Mouse (Mus musculus) hindbrain, embryonic 14.5 days (tissue): Measurements from ENCODE around the gene Fbxl2. TPM values are rescaled to one million over a fixed set of nuclear protein-coding genes. Genes with fewer than 3 reads are reported as not detected.
"Not testable (repeated sequence)": the region's sequence is repeated elsewhere in the genome, so short reads cannot be mapped to it uniquely, and the experiment has no call there.

ENCODE experiments used
- ATAC-seq: fragments of 200-750 bp; cut with Nextera tagmentation; 2 replicates; pipeline ENCODE4 v1.8.0; 2017; ENCODE audit warnings: moderate number of reproducible peaks, mild to moderate bottlenecking, moderate TSS enrichment, moderate library complexity; ENCODE audit not compliant: low FRiP score
- DNase-seq: peaks from one replicate; pipeline ENCODE4 v3.0.0-alpha.2; 2015; ENCODE audit warnings: low spot score
- H3K27ac ChIP-seq: fragments of 300-500 bp; sonication (generic); 2 replicates; pipeline ENCODE4 v1.5.1; 2014; ENCODE audit warnings: mild to moderate bottlenecking, moderate library complexity
- H3K27me3 ChIP-seq: fragments of 300-500 bp; sonication (generic); 2 replicates; pipeline ENCODE4 v1.6.1; 2014; ENCODE audit warnings: mild to moderate bottlenecking, low read length, mixed read lengths; ENCODE audit not compliant: control insufficient read depth, insufficient read depth
- H3K36me3 ChIP-seq: fragments of 300-500 bp; sonication (generic); replicated peaks from 2 replicates; pipeline ENCODE4 v1.6.1; 2014; ENCODE audit not compliant: control insufficient read depth, insufficient read depth
- H3K4me1 ChIP-seq: fragments of 300-500 bp; sonication (generic); replicated peaks from 2 replicates; pipeline ENCODE4 v1.6.1; 2014; ENCODE audit warnings: antibody characterized with exemption, low read length, mixed read lengths; ENCODE audit not compliant: control insufficient read depth, insufficient read depth
- H3K4me2 ChIP-seq: fragments of 300-500 bp; sonication (generic); replicated peaks from 2 replicates; pipeline ENCODE4 v1.6.1; 2014; ENCODE audit warnings: mild to moderate bottlenecking, moderate library complexity
- H3K4me3 ChIP-seq: fragments of 300-500 bp; sonication (generic); replicated peaks from 2 replicates; pipeline ENCODE4 v1.5.1; 2014; ENCODE audit warnings: mild to moderate bottlenecking, low read length
- H3K9ac ChIP-seq: fragments of 300-500 bp; sonication (generic); 2 replicates; pipeline ENCODE4 v1.6.1; 2014
- H3K9me3 ChIP-seq: fragments of 300-500 bp; sonication (generic); 2 replicates; pipeline ENCODE4 v1.6.1; 2016; ENCODE audit warnings: low read length; ENCODE audit not compliant: control insufficient read depth
- WGBS: fragments of 180-500 bp; shearing (Covaris S2); extraction: QIAGEN DNeasy Blood & Tissue Kit; methylation state at CpG from one replicate; pipeline ENCODE4 v1.1.7; 2014; 5-methylcytosine and 5-hydroxymethylcytosine counted together
- polyA plus RNA-seq: library from polyadenylated mRNA; unstranded; fragments of >200 nt; fragmentation: Nextera tagmentation; extraction: Ambion mirVana; gene quantifications from 2 replicates; pipeline ENCODE4 v1.2.1, GENCODE M21; 2014

Gene Fbxl2
- polyA plus RNA-seq = 25.2 and 27.2 TPM in 2 replicates

GRCm38 (mm10) chr9:114046028-114046427, at the start of gene Fbxl2:
Gene Fbxl2 (minus strand): TSS chr9:114046191.
- H3K9me3 ChIP-seq = no peaks in the 10 kb centered on the region
- H3K36me3 ChIP-seq = no peaks in the 10 kb centered on the region
- ATAC-seq (no peak), DNase-seq (no peak)
- no peaks in the 10 kb centered on the region for H3K4me1 ChIP-seq
- H3K4me2 ChIP-seq = no peak within 1 kb of the TSS
- no peak within 1 kb of the TSS for H3K9ac ChIP-seq
- no peak within 1 kb of the TSS for H3K27ac ChIP-seq
- 90% methylated on average over 10 of the region's 10 CpGs for WGBS
- no peaks in the 10 kb centered on the region for H3K27me3 ChIP-seq
- no peak within 1 kb of the TSS for H3K4me3 ChIP-seq

GRCm38 (mm10) chr9:114094854-114095253, 48.9 kb upstream of the Fbxl2 start:
- Histone ChIP-seq H3K4me3 (no peak overlapping the region), H3K4me1 (no peaks in the 10 kb centered on the region), H3K9me3 (no peaks in the 10 kb centered on the region), H3K9ac (no peak overlapping the region), H3K4me2 (no peak overlapping the region), H3K27me3 (no peaks in the 10 kb centered on the region), H3K27ac (no peak overlapping the region), H3K36me3 (no peaks in the 10 kb centered on the region)
- WGBS = 97% methylated on average over 2 of the region's 2 CpGs
- DNase-seq (no peak), ATAC-seq (no peak)

GRCm38 (mm10) chr9:114092188-114092587, 46.2 kb upstream of the Fbxl2 start:
- WGBS = 15% methylated on average over 9 of the region's 9 CpGs
- H3K4me3 ChIP-seq, H3K36me3 ChIP-seq, H3K9me3 ChIP-seq, H3K9ac ChIP-seq, H3K27ac ChIP-seq, H3K27me3 ChIP-seq, H3K4me1 ChIP-seq, H3K4me2 ChIP-seq: not testable (repeated sequence)
- peak; percentile 47 for DNase-seq
- peak; percentile 31; the same call in 1 of the 2 replicates for ATAC-seq

GRCm38 (mm10) chr9:114088885-114089284, 42.9 kb upstream of the Fbxl2 start:
- not testable (repeated sequence) for H3K4me2 ChIP-seq, ATAC-seq, H3K9me3 ChIP-seq, H3K36me3 ChIP-seq, H3K4me1 ChIP-seq, H3K27ac ChIP-seq, DNase-seq, H3K27me3 ChIP-seq, H3K4me3 ChIP-seq, H3K9ac ChIP-seq
- 91% methylated on average over 6 of the region's 6 CpGs for WGBS

- ATAC-seq (no peak), DNase-seq (no peak)
- Histone ChIP-seq H3K27me3 (no peaks in the 10 kb centered on the region), H3K36me3 (no peaks in the 10 kb centered on the region), H3K27ac (no peak overlapping the region), H3K9me3 (no peaks in the 10 kb centered on the region), H3K4me3 (no peak overlapping the region), H3K4me1 (no peaks in the 10 kb centered on the region), H3K4me2 (no peak overlapping the region), H3K9ac (no peak overlapping the region)
- 72% methylated on average over 11 of the region's 11 CpGs for WGBS
Measured at GRCm38 (mm10) chr9:114087106-114087815, 41.3 kb upstream of the Fbxl2 start.

- H3K9me3 ChIP-seq = no peaks in the 10 kb centered on the region
- ATAC-seq = no peak
- H3K9ac ChIP-seq = no peak overlapping the region
- no peaks in the 10 kb centered on the region for H3K4me1 ChIP-seq
- no peaks in the 10 kb centered on the region for H3K27me3 ChIP-seq
- H3K27ac ChIP-seq = no peak overlapping the region
- no peaks in the 10 kb centered on the region for H3K36me3 ChIP-seq
- WGBS = 92% methylated on average over 3 of the region's 3 CpGs
- H3K4me2 ChIP-seq = no peak overlapping the region
- DNase-seq = no peak
- no peak overlapping the region for H3K4me3 ChIP-seq
Measured at GRCm38 (mm10) chr9:114086422-114086821, 40.4 kb upstream of the Fbxl2 start.

GRCm38 (mm10) chr9:114073681-114074080, 27.7 kb upstream of the Fbxl2 start:
- H3K4me2 ChIP-seq = no peak overlapping the region
- no peaks in the 10 kb centered on the region for H3K36me3 ChIP-seq
- no peaks in the 10 kb centered on the region for H3K27me3 ChIP-seq
- no peak overlapping the region for H3K27ac ChIP-seq
- H3K4me3 ChIP-seq = no peak overlapping the region
- WGBS = 88% methylated on average over 19 of the region's 19 CpGs
- no peaks in the 10 kb centered on the region for H3K4me1 ChIP-seq
- no peak for ATAC-seq
- H3K9ac ChIP-seq = no peak overlapping the region
- no peaks in the 10 kb centered on the region for H3K9me3 ChIP-seq
- no peak for DNase-seq

- DNase-seq = no peak
- H3K4me1 ChIP-seq = no peaks in the 10 kb centered on the region
- 73% methylated on average over 6 of the region's 6 CpGs for WGBS
- H3K9me3 ChIP-seq = no peaks in the 10 kb centered on the region
- no peak overlapping the region for H3K9ac ChIP-seq
- no peak overlapping the region for H3K4me2 ChIP-seq
- H3K27me3 ChIP-seq = no peaks in the 10 kb centered on the region
- no peaks in the 10 kb centered on the region for H3K36me3 ChIP-seq
- no peak for ATAC-seq
- no peak overlapping the region for H3K4me3 ChIP-seq
- H3K27ac ChIP-seq = no peak overlapping the region
Measured at GRCm38 (mm10) chr9:114069372-114069771, 23.4 kb upstream of the Fbxl2 start.

- Histone ChIP-seq H3K9me3 (no peaks in the 10 kb centered on the region), H3K27ac (no peak overlapping the region), H3K4me3 (no peak overlapping the region), H3K4me2 (no peak overlapping the region), H3K9ac (no peak overlapping the region), H3K27me3 (no peaks in the 10 kb centered on the region), H3K36me3 (no peaks in the 10 kb centered on the region), H3K4me1 (no peaks in the 10 kb centered on the region)
- WGBS = 47% methylated on average over 12 of the region's 12 CpGs
- ATAC-seq (no peak), DNase-seq (no peak)
Measured at GRCm38 (mm10) chr9:114068494-114069053, 22.6 kb upstream of the Fbxl2 start.
